Mouse (Mus musculus) lung, postnatal 0 days (tissue): ENCODE results near the gene Tmem177.

ENCODE experiments used
- CTCF ChIP-seq: IDR thresholded peaks from 2 replicates; pipeline ENCODE4 v1.5.1; 2016; ENCODE audit warnings: antibody characterized with exemption, mild to moderate bottlenecking
- EP300 ChIP-seq: IDR thresholded peaks from 2 replicates; pipeline ENCODE4 v1.6.1; 2016; ENCODE audit warnings: antibody characterized with exemption, mild to moderate bottlenecking, control low read depth

- TF ChIP-seq CTCF (no peak), EP300 (peak; percentile 67)
Observed at GRCm38 (mm10) chr1:119916823-119917371, 3.9 kb upstream of the Tmem177 start.
